Mouse (Mus musculus): ENCODE results near the gene Ubr4. TPM values are rescaled to one million over a fixed set of nuclear protein-coding genes. Genes with fewer than 3 reads are reported as not detected.
"Not testable (repeated sequence)": the region's sequence is repeated elsewhere in the genome, so short reads cannot be mapped to it uniquely, and the experiment has no call there.

The Ubr4 gene
- total RNA-seq, 2 experiments from 2014 or later = 109 to 115 TPM

GRCm38 (mm10) chr4:139345416-139346019 lies 6.9 kb upstream of the Ubr4 start:
- DNase-seq = no peak
- intact Hi-C loops (cut with DNase I) = no loop called here

GRCm38 (mm10) chr4:139352832-139353231 lies 423 bp downstream of the Ubr4 start:
- intact Hi-C loops (cut with DNase I) = loop anchor here (2.0 kb wide), 1 partner anchor 28 kb away; no protein-coding TSS in a partner anchor
- DNase-seq = no peak

- DNase-seq = no peak
- intact Hi-C loops (cut with DNase I) = no loop called here
Observed at GRCm38 (mm10) chr4:139357211-139357610, 4.8 kb downstream of the Ubr4 start.

- DNase-seq = no peak
- intact Hi-C loops (cut with DNase I) = no loop called here
Observed at GRCm38 (mm10) chr4:139360761-139361548, 8.5 kb downstream of the Ubr4 start.

GRCm38 (mm10) chr4:139367336-139367735 lies 14.9 kb downstream of the Ubr4 start:
- DNase-seq = no peak
- intact Hi-C loops (cut with DNase I) = no loop called here

- DNase-seq = no peak
- intact Hi-C loops (cut with DNase I) = no loop called here
Observed at GRCm38 (mm10) chr4:139368038-139368437, 15.6 kb downstream of the Ubr4 start.

- DNase-seq = no peak
- intact Hi-C loops (cut with DNase I) = no loop called here
Observed at GRCm38 (mm10) chr4:139373130-139373529, 20.7 kb downstream of the Ubr4 start.

GRCm38 (mm10) chr4:139373531-139373930 lies 21.1 kb downstream of the Ubr4 start:
- intact Hi-C loops (cut with DNase I) = no loop called here
- no peak for DNase-seq

- intact Hi-C loops (cut with DNase I) = loop anchor here (2.0 kb wide), 1 partner anchor 27 kb away; the partner anchor contains the start of genes Emc1, Mrto4 and Ubr4
- no peak for DNase-seq
Observed at GRCm38 (mm10) chr4:139379719-139380118, 27.3 kb downstream of the Ubr4 start.

- peak; percentile 100 for DNase-seq
- intact Hi-C loops (cut with DNase I) = loop anchor here (2.0 kb wide), 1 partner anchor 27 kb away; the partner anchor contains the start of genes Emc1, Mrto4 and Ubr4
Observed at GRCm38 (mm10) chr4:139380207-139380748, 27.9 kb downstream of the Ubr4 start.

- DNase-seq = no peak
- intact Hi-C loops (cut with DNase I) = loop anchor here (2.0 kb wide), 1 partner anchor 28 kb away; the partner anchor contains the start of genes Emc1, Mrto4 and Ubr4
Observed at GRCm38 (mm10) chr4:139380775-139381451, 28.5 kb downstream of the Ubr4 start.

- no peak for DNase-seq
- intact Hi-C loops (cut with DNase I) = loop anchor here (2.0 kb wide), 1 partner anchor 29 kb away; the partner anchor contains the start of genes Emc1, Mrto4 and Ubr4
Observed at GRCm38 (mm10) chr4:139381452-139381845, 29.0 kb downstream of the Ubr4 start.

- intact Hi-C loops (cut with DNase I) = no loop called here
- no peak for DNase-seq
Observed at GRCm38 (mm10) chr4:139382231-139382630, 29.8 kb downstream of the Ubr4 start.

- intact Hi-C loops (cut with DNase I); DNase-seq: not testable (repeated sequence)
Observed at GRCm38 (mm10) chr4:139385841-139386240, 33.4 kb downstream of the Ubr4 start.

- intact Hi-C loops (cut with DNase I) = no loop called here
- DNase-seq = peak in 1 of 2 experiments; percentile 18
Observed at GRCm38 (mm10) chr4:139386869-139387319, 34.5 kb downstream of the Ubr4 start.

- DNase-seq = no peak
- intact Hi-C loops (cut with DNase I) = no loop called here
Observed at GRCm38 (mm10) chr4:139389557-139389956, 37.1 kb downstream of the Ubr4 start.

- DNase-seq = no peak
Observed at GRCm38 (mm10) chr4:139395431-139395830, 43.0 kb downstream of the Ubr4 start.

GRCm38 (mm10) chr4:139400487-139400886 lies 48.1 kb downstream of the Ubr4 start:
- intact Hi-C loops (cut with DNase I) = no loop called here

More at GRCm38 (mm10) chr4:139395431-139395830, 43.0 kb downstream of the Ubr4 start:
- intact Hi-C loops (cut with DNase I) = no loop called here

GRCm38 (mm10) chr4:139403214-139403613 lies 50.8 kb downstream of the Ubr4 start:
- DNase-seq = no peak
- intact Hi-C loops (cut with DNase I) = no loop called here

More at GRCm38 (mm10) chr4:139400487-139400886, 48.1 kb downstream of the Ubr4 start:
- DNase-seq = no peak

- DNase-seq = peak; percentile 22 to 24
- intact Hi-C loops (cut with DNase I) = no loop called here
Observed at GRCm38 (mm10) chr4:139411351-139411750, 58.9 kb downstream of the Ubr4 start.
